Mouse (Mus musculus) spleen, postnatal 10 days (tissue): ENCODE data around the gene Rhof.

Source experiments
- DNase-seq, 2 experiments: peaks; one replicate each; pipeline ENCODE4 v3.0.0; 2021 to 2022; ENCODE audit warnings: low spot score in 2 of 2

Rhof gene

GRCm38 (mm10) chr5:123148073-123148722, 15.7 kb upstream of the Rhof start:
- DNase-seq = peak in 1 of 2 experiments; percentile 24

- peak in 1 of 2 experiments; percentile 20 for DNase-seq
These were observed 15.1 kb upstream of the Rhof start for GRCm38 (mm10) chr5:123147569-123147968.

- no peak for DNase-seq
These were observed 13.9 kb upstream of the Rhof start for GRCm38 (mm10) chr5:123146357-123146756.

- peak in 1 of 2 experiments; percentile 29 for DNase-seq
These were observed 12.5 kb upstream of the Rhof start for GRCm38 (mm10) chr5:123144746-123145590.

- DNase-seq = peak in 1 of 2 experiments; percentile 34
These were observed 11.7 kb upstream of the Rhof start for GRCm38 (mm10) chr5:123143971-123144745.

GRCm38 (mm10) chr5:123143251-123143970, 10.9 kb upstream of the Rhof start:
- DNase-seq = peak in 1 of 2 experiments; percentile 70

- DNase-seq = peak; percentile 74 to 75
These were observed 10.0 kb upstream of the Rhof start, which contains the start of gene Setd1b for GRCm38 (mm10) chr5:123142161-123143157. Gene Setd1b, plus strand, starts transcription at chr5:123142193.

GRCm38 (mm10) chr5:123141555-123142160, 9.2 kb upstream of the Rhof start:
- peak; percentile 70 to 78 for DNase-seq

- peak; percentile 92 to 96 for DNase-seq
These were observed 8.4 kb upstream of the Rhof start for GRCm38 (mm10) chr5:123140694-123141554.

GRCm38 (mm10) chr5:123139722-123140627, 7.5 kb upstream of the Rhof start:
- peak; percentile 48 to 66 for DNase-seq

GRCm38 (mm10) chr5:123138953-123139721, 6.6 kb upstream of the Rhof start:
- DNase-seq = peak; percentile 87 to 88

- peak; percentile 69 to 75 for DNase-seq
These were observed 5.9 kb upstream of the Rhof start for GRCm38 (mm10) chr5:123138230-123138911.

GRCm38 (mm10) chr5:123137910-123138229, 5.4 kb upstream of the Rhof start:
- no peak for DNase-seq

- peak; percentile 75 to 84 for DNase-seq
These were observed 4.8 kb upstream of the Rhof start for GRCm38 (mm10) chr5:123137044-123137909.

GRCm38 (mm10) chr5:123136361-123137043, 4.0 kb upstream of the Rhof start:
- DNase-seq = peak; percentile 71 to 82
